ENCODE assay signal across 8 mouse cellular contexts in genomic region chr4:88031211-88032150, GRCm38 (mm10). TPM values are rescaled to one million over a fixed set of nuclear protein-coding genes. Genes with fewer than 3 reads are reported as not detected.
A peak's percentile ranks its signal among the peaks of the same experiment; 100 is the strongest.
DNase-seq lines count a peak whose midpoint lies in the region; ATAC-seq and TF ChIP-seq lines count a peak whose summit lies in the region.

No protein-coding gene starts in this region.

- peak overlapping the region; percentile 96 for H3K4me3 ChIP-seq in bone marrow, adult 2 months (replicated peaks; ENCODE audit: control insufficient read depth, low read depth, low read length)
- peak overlapping the region; percentile 77 for H3K4me3 ChIP-seq in embryonic facial prominence, embryonic 15.5 days (replicated peaks)
- peak overlapping the region; percentile 86 for H3K4me3 ChIP-seq in lung, embryonic 16.5 days (ENCODE audit: low read length)

- H3K36me3 ChIP-seq in embryonic facial prominence, embryonic 15.5 days = peaks cover 3% of the 10 kb centered on the region; the same call in 1 of the 2 replicates
- H3K36me3 ChIP-seq in lung, embryonic 16.5 days (ENCODE audit: control insufficient read depth, insufficient read depth, low read length) = 0 out of 2 replicates have a peak, but pooled peaks cover 2% of the 10 kb centered on the region

- H3K4me2 ChIP-seq in embryonic facial prominence, embryonic 15.5 days (replicated peaks) = peak overlapping the region; percentile 87
- peak overlapping the region; percentile 92 for H3K4me2 ChIP-seq in lung, embryonic 16.5 days (ENCODE audit: low read depth, low read length)

- H3K27ac ChIP-seq in bone marrow, adult 2 months (ENCODE audit: control insufficient read depth, insufficient read depth, low read depth, low read length, poor library complexity) = no peak overlapping the region
- peak overlapping the region; percentile 97 for H3K27ac ChIP-seq in embryonic facial prominence, embryonic 15.5 days (replicated peaks)
- H3K27ac ChIP-seq in lung, embryonic 16.5 days (ENCODE audit: low read length) = peak overlapping the region; percentile 97

- peak; percentile 36 to 44 for DNase-seq in heart, postnatal 10 days
- DNase-seq in layer of hippocampus, adult 9-11 months = peak; percentile 22
- peak; percentile 13 for DNase-seq in ovary, postnatal 10 days (ENCODE audit: low spot score)
- DNase-seq in thymus, postnatal 10 days (ENCODE audit: low spot score in 2 of 2) = peak; percentile 47 to 50

- WGBS in bone marrow, adult 2 months = 2% methylated on average over 84 of the region's 84 CpGs
- under 1% methylated on average over 84 of the region's 84 CpGs for WGBS in embryonic facial prominence, embryonic 15.5 days
- WGBS in lung, embryonic 16.5 days = under 1% methylated on average over 84 of the region's 84 CpGs

- TF ChIP-seq CTCF in bone marrow, adult 2 months (IDR thresholded peaks at IDR 0.05; ENCODE audit: control insufficient read depth, insufficient read depth, low read length) = no peak

- peak; percentile 19 for ATAC-seq in CD4-positive, CD25-positive, alpha-beta regulatory T cell, adult 4 months
- ATAC-seq in embryonic facial prominence, embryonic 15.5 days (ENCODE audit: insufficient number of reproducible peaks, low FRiP score, low TSS enrichment, low read depth) = no peak
- 0 out of 2 replicates have a peak, but pooled peaks have one; percentile 0 for ATAC-seq in lung, embryonic 16.5 days (ENCODE audit: low read depth)

- no peak for TF ChIP-seq POLR2A in bone marrow, adult 2 months (IDR thresholded peaks at IDR 0.05; ENCODE audit: borderline replicate concordance, control insufficient read depth, low read depth, low read length)

- H3K27me3 ChIP-seq in embryonic facial prominence, embryonic 15.5 days = no peaks in the 10 kb centered on the region
- H3K27me3 ChIP-seq in lung, embryonic 16.5 days (ENCODE audit: control insufficient read depth, insufficient read depth, low read depth, low read length) = 0 out of 2 replicates have a peak, but pooled peaks cover 3% of the 10 kb centered on the region

- no peaks in the 10 kb centered on the region; the same call in 1 of the 2 replicates for H3K4me1 ChIP-seq in bone marrow, adult 2 months (ENCODE audit: control insufficient read depth, insufficient read depth, low read length)
- H3K4me1 ChIP-seq in embryonic facial prominence, embryonic 15.5 days = peaks cover 22% of the 10 kb centered on the region; the same call in 1 of the 2 replicates
- H3K4me1 ChIP-seq in lung, embryonic 16.5 days (replicated peaks; ENCODE audit: control insufficient read depth, insufficient read depth, low read length) = peaks cover 32% of the 10 kb centered on the region

- H3K9ac ChIP-seq in embryonic facial prominence, embryonic 15.5 days = peak overlapping the region; percentile 37
- H3K9ac ChIP-seq in lung, embryonic 16.5 days (ENCODE audit: low read length) = peak overlapping the region; percentile 90

- intact Hi-C loops in heart, postnatal 10 days (cut with DNase I) = no loop called here

- no peaks in the 10 kb centered on the region for H3K9me3 ChIP-seq in embryonic facial prominence, embryonic 15.5 days (replicated peaks)
- H3K9me3 ChIP-seq in lung, embryonic 16.5 days (ENCODE audit: control insufficient read depth, low read length) = no peaks in the 10 kb centered on the region

RNA-seq across cellular contexts. Expression of gene Mllt3, which starts 1.7 kb away (rescaled TPM):
- polyA plus RNA-seq in CD4-positive, CD25-positive, alpha-beta regulatory T cell, adult 4 months (2017; shearing (Covaris generic)) = 100 to 1,000 TPM; 119 to 131 TPM
- polyA plus RNA-seq in bone marrow, adult 2 months (2011; ENCODE audit: insufficient read depth, insufficient read length, low replicate concordance, missing spikeins) = 15.6 and 23.8 TPM in 2 replicates
- polyA plus RNA-seq in embryonic facial prominence, embryonic 15.5 days (2015; fragmentation: Nextera tagmentation; extraction: Ambion mirVana) = 54.3 and 56.4 TPM in 2 replicates
- total RNA-seq in heart, postnatal 10 days (2021) = 10 to 100 TPM; 10.7 to 12.3 TPM
- 43.6 and 45.1 TPM in 2 replicates for polyA plus RNA-seq in lung, embryonic 16.5 days (2015; fragmentation: Nextera tagmentation; extraction: Ambion mirVana)
